Mouse (Mus musculus) forebrain, embryonic 14.5 days (tissue): ENCODE measurements around the gene Mitf. TPM values are rescaled to one million over a fixed set of nuclear protein-coding genes. Genes with fewer than 3 reads are reported as not detected.
A peak's percentile ranks its signal among the peaks of the same experiment; 100 is the strongest.

Source experiments
- ATAC-seq: fragments of 200-750 bp; cut with Nextera tagmentation; 2 replicates; pipeline ENCODE4 v1.8.0; 2017; ENCODE audit warnings: mild to moderate bottlenecking, moderate library complexity
- DNase-seq: peaks from one replicate; pipeline ENCODE4 v3.0.0-alpha.2; 2015; ENCODE audit warnings: low spot score
- H3K27ac ChIP-seq: fragments of 300-500 bp; sonication (generic); 2 replicates; pipeline ENCODE4 v1.5.1; 2014; ENCODE audit warnings: low read depth, mild to moderate bottlenecking, control low read depth, low read length, moderate library complexity
- H3K27me3 ChIP-seq: fragments of 300-500 bp; sonication (generic); replicated peaks from 2 replicates; pipeline ENCODE4 v1.6.1; 2014; ENCODE audit warnings: low read length, control low read depth, mixed read lengths; ENCODE audit not compliant: control insufficient read depth, insufficient read depth
- H3K36me3 ChIP-seq: fragments of 300-500 bp; sonication (generic); 2 replicates; pipeline ENCODE4 v1.6.1; 2014; ENCODE audit warnings: low read length, control low read depth; ENCODE audit not compliant: control insufficient read depth, insufficient read depth
- H3K4me1 ChIP-seq: fragments of 300-500 bp; sonication (generic); 2 replicates; pipeline ENCODE4 v1.6.1; 2014; ENCODE audit warnings: antibody characterized with exemption, low read length, control low read depth; ENCODE audit not compliant: control insufficient read depth, insufficient read depth
- H3K4me2 ChIP-seq: fragments of 300-500 bp; sonication (generic); 2 replicates; pipeline ENCODE4 v1.6.1; 2014; ENCODE audit warnings: mild to moderate bottlenecking, control low read depth, low read length
- H3K4me3 ChIP-seq: fragments of 300-500 bp; sonication (generic); 2 replicates; pipeline ENCODE4 v1.5.1; 2014; ENCODE audit warnings: low read depth, low read length, control low read depth
- H3K9ac ChIP-seq: fragments of 300-500 bp; sonication (generic); 2 replicates; pipeline ENCODE4 v1.6.1; 2014; ENCODE audit warnings: mild to moderate bottlenecking, low read length, control low read depth, moderate library complexity
- H3K9me3 ChIP-seq: fragments of 300-500 bp; sonication (generic); replicated peaks from 2 replicates; pipeline ENCODE4 v1.6.1; 2016; ENCODE audit warnings: low read length, control low read depth, mixed read lengths; ENCODE audit not compliant: control insufficient read depth
- WGBS: fragments of 180-500 bp; shearing (Covaris S2); extraction: QIAGEN DNeasy Blood & Tissue Kit; methylation state at CpG from one replicate; pipeline ENCODE4 v1.1.7; 2014; 5-methylcytosine and 5-hydroxymethylcytosine counted together
- polyA plus RNA-seq: library from polyadenylated mRNA; unstranded; fragments of >200 nt; fragmentation: Nextera tagmentation; extraction: Ambion mirVana; gene quantifications from 2 replicates; pipeline ENCODE4 v1.2.1, GENCODE M21; 2014

The Mitf gene
- polyA plus RNA-seq, 1 experiment from 2014 or later: 1.3 TPM

DNA sequence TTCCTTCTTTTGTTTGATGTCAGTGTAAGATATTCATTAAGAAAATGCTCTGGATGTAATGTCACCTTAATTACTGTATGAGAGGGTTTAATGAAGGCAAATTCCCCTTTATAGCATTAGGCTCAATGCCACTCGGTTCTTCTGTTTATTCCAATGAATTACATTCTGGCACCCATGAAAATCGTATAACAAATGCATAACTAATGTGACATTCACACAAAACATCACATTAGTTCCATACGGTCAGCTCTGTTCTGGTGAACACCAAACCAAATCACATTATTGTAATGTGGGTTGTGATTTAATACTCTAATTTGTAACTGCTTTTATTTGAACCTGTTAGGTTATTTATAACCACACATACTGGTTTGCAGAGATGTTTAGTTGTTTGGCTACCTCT lies 231.7 kb downstream of the Mitf start:
- H3K27ac ChIP-seq: no peak overlapping the region
- ATAC-seq (no peak), DNase-seq (peak; percentile 58)
- no peak overlapping the region for H3K4me2 ChIP-seq
- no peaks in the 10 kb centered on the region for H3K36me3 ChIP-seq
- H3K9me3 ChIP-seq: no peaks in the 10 kb centered on the region
- 36% methylated on average over 3 of the region's 3 CpGs for WGBS
- no peaks in the 10 kb centered on the region for H3K27me3 ChIP-seq
- H3K4me3 ChIP-seq: no peak overlapping the region
- no peaks in the 10 kb centered on the region for H3K4me1 ChIP-seq
- H3K9ac ChIP-seq: no peak overlapping the region

DNA sequence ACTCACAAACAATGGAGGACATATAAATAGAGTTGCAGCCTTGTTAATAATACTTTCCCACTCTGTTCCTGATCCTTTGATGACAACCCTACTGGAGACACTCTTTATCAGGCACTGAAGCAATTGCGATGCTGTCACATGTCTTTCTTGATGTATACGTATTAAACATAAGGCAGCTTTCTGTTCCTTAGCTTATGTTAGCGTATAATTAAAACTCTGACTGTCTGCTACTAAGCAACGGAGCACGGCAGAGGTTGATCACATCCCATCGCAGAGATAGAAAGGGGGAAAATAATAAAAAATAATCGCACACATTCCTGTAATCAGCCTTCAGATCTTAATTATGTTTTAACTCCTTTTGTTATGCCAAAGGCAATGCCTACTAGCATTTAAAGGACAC lies 234.9 kb downstream of the Mitf start:
- peak; percentile 42 for DNase-seq
- no peak overlapping the region for H3K4me3 ChIP-seq
- no peak overlapping the region for H3K4me2 ChIP-seq
- no peaks in the 10 kb centered on the region for H3K36me3 ChIP-seq
- WGBS: 68% methylated on average over 7 of the region's 7 CpGs
- H3K9ac ChIP-seq: no peak overlapping the region
- no peak for ATAC-seq
- no peaks in the 10 kb centered on the region for H3K27me3 ChIP-seq
- no peaks in the 10 kb centered on the region for H3K9me3 ChIP-seq
- no peak overlapping the region for H3K27ac ChIP-seq
- no peaks in the 10 kb centered on the region for H3K4me1 ChIP-seq

- no peaks in the 10 kb centered on the region for H3K9me3 ChIP-seq
- no peak overlapping the region for H3K9ac ChIP-seq
- H3K27ac ChIP-seq: no peak overlapping the region
- H3K36me3 ChIP-seq: no peaks in the 10 kb centered on the region
- peak; percentile 76 for ATAC-seq
- H3K4me2 ChIP-seq: no peak overlapping the region
- peak; percentile 89 for DNase-seq
- 20% methylated on average over 11 of the region's 11 CpGs for WGBS
- H3K27me3 ChIP-seq: no peaks in the 10 kb centered on the region
- peaks cover 15% of the 10 kb centered on the region for H3K4me1 ChIP-seq
- no peak overlapping the region for H3K4me3 ChIP-seq
Measured at GRCm38 (mm10) chr6:98046295-98047108, 239.7 kb downstream of the Mitf start.

DNA sequence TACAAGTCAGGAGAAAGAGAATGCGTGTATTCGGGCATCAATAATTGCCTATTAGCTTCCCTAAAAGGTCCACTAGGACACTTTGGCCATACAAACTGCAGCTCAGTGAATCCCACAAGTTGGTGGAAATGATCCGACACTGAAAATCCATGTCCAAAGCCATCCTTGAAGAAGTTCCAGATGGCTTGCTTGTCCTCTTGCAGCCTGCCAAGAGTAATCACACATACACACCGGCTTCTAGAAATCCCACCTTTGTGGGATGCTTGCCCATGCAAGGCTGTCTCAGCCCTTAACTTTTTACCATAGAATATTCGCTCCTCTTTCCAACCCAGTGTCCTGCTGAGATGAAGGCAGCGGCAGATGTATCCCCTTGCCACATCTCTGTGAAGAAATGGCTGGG lies 240.9 kb downstream of the Mitf start:
- Histone ChIP-seq H3K36me3 (no peaks in the 10 kb centered on the region), H3K27me3 (no peaks in the 10 kb centered on the region), H3K9me3 (no peaks in the 10 kb centered on the region), H3K4me3 (no peak overlapping the region), H3K27ac (0 out of 2 replicates have a peak overlapping the region, but pooled peaks have one; percentile 18), H3K4me1 (peaks cover 15% of the 10 kb centered on the region), H3K9ac (no peak overlapping the region), H3K4me2 (no peak overlapping the region)
- ATAC-seq: no peak
- peak; percentile 27 for DNase-seq
- 60% methylated on average over 6 of the region's 6 CpGs for WGBS

DNA sequence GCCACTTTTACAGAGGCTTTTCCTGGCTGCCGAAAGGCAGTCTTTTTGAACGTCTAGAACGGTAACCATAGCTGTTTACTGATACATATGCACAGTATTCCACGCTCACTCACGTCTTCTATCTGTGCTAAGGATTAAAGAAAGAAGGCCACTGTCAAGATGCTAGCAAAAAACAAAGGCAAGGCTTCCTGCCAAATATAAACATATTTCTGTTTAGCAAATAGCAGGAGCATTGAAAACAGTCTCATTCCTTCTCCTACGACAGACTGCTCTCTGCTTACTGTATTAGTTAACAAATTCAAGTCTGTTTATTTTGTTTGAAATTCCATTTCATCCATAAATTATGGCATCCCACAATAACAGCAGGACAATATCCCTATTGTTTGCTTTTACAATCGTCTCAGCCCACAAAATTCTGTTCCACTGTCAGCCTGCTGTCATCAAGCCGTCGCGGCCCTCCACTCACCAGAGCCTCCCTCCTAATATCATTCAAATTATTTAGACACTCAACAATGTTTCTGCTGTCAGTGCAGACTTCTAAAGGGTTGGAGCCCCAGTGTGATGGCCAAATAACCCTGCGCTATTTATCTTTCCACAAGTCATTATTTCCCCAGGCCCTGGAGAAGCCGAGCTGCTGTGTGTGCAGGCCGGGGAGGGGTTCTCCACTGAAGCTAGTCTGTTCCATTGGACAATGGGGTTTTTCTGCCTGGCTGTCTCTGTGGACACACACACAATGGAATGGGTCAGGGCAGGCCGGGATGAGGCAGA lies 242.0 kb downstream of the Mitf start:
- peak; percentile 70 for DNase-seq
- H3K36me3 ChIP-seq: no peaks in the 10 kb centered on the region
- H3K27ac ChIP-seq: peak overlapping the region; percentile 35; the same call in 1 of the 2 replicates
- ATAC-seq: peak; percentile 65
- H3K27me3 ChIP-seq: no peaks in the 10 kb centered on the region
- H3K9me3 ChIP-seq: no peaks in the 10 kb centered on the region
- H3K4me1 ChIP-seq: peaks cover 15% of the 10 kb centered on the region
- no peak overlapping the region for H3K4me3 ChIP-seq
- WGBS: 20% methylated on average over 14 of the region's 14 CpGs
- no peak overlapping the region for H3K4me2 ChIP-seq
- H3K9ac ChIP-seq: no peak overlapping the region; the same call in 1 of the 2 replicates

DNA sequence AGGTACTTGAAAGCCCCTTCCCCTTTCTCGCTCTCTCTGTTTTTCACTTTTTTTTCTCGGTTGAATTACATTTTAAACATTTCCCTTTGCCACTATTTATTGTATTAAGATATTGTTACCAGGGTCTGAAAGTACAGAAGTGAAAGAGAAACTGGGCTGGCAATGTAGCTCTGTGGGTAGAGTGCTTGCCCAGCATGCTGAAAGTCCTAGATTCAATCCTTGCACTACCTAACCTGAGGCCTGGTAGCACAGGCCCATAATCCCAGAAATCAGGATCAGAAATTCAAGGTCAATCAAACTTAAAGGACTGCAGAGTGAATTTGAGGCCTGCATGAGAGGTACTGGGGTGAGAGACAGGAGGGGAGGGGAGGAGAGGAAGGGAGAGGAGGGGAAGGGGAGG lies 242.7 kb downstream of the Mitf start:
- no peak overlapping the region for H3K27ac ChIP-seq
- peaks cover 15% of the 10 kb centered on the region for H3K4me1 ChIP-seq
- no peaks in the 10 kb centered on the region for H3K9me3 ChIP-seq
- no peaks in the 10 kb centered on the region for H3K36me3 ChIP-seq
- no peak for DNase-seq
- ATAC-seq: no peak
- H3K27me3 ChIP-seq: no peaks in the 10 kb centered on the region
- no peak overlapping the region for H3K4me3 ChIP-seq
- no peak overlapping the region for H3K4me2 ChIP-seq
- WGBS: 9% methylated on average over 2 of the region's 2 CpGs
- H3K9ac ChIP-seq: no peak overlapping the region

DNA sequence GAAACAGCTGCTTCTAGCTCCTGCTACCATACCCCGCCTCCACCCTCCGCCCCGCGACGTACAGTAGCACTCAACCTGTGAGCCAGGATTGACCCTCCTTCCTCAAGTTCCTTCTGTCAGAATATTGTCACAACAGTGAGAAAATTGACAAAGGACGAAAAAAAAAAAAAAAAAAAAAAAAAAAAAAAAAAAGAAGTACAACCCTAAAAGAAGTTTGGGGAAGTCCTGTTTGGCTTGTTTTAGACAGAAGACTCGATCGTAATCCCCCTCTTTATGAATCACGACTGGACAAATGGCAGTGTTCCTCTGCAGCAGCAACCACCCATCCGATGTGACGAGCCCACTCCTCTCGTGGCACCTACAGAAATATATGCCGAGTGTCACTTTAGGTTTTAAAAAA lies 255.0 kb downstream of the Mitf start:
- 91% methylated on average over 13 of the region's 13 CpGs for WGBS
- H3K9ac ChIP-seq: no peak overlapping the region
- no peak overlapping the region for H3K4me3 ChIP-seq
- no peak overlapping the region for H3K27ac ChIP-seq
- ATAC-seq (no peak), DNase-seq (no peak)
- H3K27me3 ChIP-seq: no peaks in the 10 kb centered on the region
- no peak overlapping the region for H3K4me2 ChIP-seq
- H3K36me3 ChIP-seq: no peaks in the 10 kb centered on the region
- peaks cover 10% of the 10 kb centered on the region; the same call in 1 of the 2 replicates for H3K4me1 ChIP-seq
- no peaks in the 10 kb centered on the region for H3K9me3 ChIP-seq

GRCm38 (mm10) chr6:98064926-98065325 lies 258.1 kb downstream of the Mitf start:
- Histone ChIP-seq H3K9me3 (no peaks in the 10 kb centered on the region), H3K4me3 (no peak overlapping the region), H3K4me2 (no peak overlapping the region), H3K27ac (no peak overlapping the region; the same call in 1 of the 2 replicates), H3K27me3 (no peaks in the 10 kb centered on the region), H3K36me3 (no peaks in the 10 kb centered on the region), H3K4me1 (peaks cover 10% of the 10 kb centered on the region; the same call in 1 of the 2 replicates), H3K9ac (no peak overlapping the region)
- ATAC-seq: no peak
- WGBS: 8% methylated on average over 5 of the region's 5 CpGs
- no peak for DNase-seq

DNA sequence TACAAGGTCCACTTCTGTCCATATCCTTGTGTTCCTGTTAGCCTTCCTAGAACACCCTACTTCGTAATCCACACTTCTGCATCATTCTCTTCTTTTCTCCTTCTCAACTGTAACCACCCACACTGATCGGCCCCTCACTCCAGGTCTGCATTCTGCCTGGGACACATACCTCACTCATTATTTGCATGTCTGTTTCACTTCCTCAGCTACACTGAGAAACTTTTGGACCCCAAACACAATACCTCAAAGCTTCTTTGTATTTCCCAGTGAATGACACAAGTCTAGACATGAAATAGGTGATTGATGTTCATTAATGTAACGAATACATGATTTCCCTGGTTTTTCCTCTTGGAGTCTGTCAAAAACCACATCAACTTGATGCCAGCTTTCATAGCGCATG lies 259.6 kb downstream of the Mitf start:
- 82% methylated on average over 4 of the region's 4 CpGs for whole genome bisulfite sequencing
- ATAC-seq: no peak

More for the DNA sequence above, 259.6 kb downstream of the Mitf start:
- no peaks in the 10 kb centered on the region for H3K9me3 ChIP-seq
- no peaks in the 10 kb centered on the region for H3K27me3 ChIP-seq
- peaks cover 10% of the 10 kb centered on the region; the same call in 1 of the 2 replicates for H3K4me1 ChIP-seq
- H3K36me3 ChIP-seq: no peaks in the 10 kb centered on the region
- DNase-seq: no peak
- H3K27ac ChIP-seq: no peak overlapping the region
- no peak overlapping the region for H3K4me2 ChIP-seq
- no peak overlapping the region for H3K9ac ChIP-seq
- no peak overlapping the region for H3K4me3 ChIP-seq
